Mouse (Mus musculus) layer of hippocampus, adult 2 months (tissue): ENCODE results near the gene Slc25a1. TPM values are rescaled to one million over a fixed set of nuclear protein-coding genes. Genes with fewer than 3 reads are reported as not detected.

Experiments used
- DNase-seq, 2 experiments: peaks; one replicate each; pipeline ENCODE4 v3.0.0; 2022; ENCODE audit warnings: low spot score in 2 of 2
- H3K27ac ChIP-seq: fragments of 200-600 bp; 2 replicates; pipeline ENCODE4 v1.8.1; 2022
- H3K4me3 ChIP-seq: fragments of 200-600 bp; 2 replicates; pipeline ENCODE4 v1.8.1; 2022; ENCODE audit warnings: mild to moderate bottlenecking
- CTCF ChIP-seq: fragments of 200-600 bp; conservative IDR thresholded peaks from 2 replicates; pipeline ENCODE4 v1.8.1; 2022; ENCODE audit warnings: antibody characterized with exemption, mild to moderate bottlenecking, moderate library complexity
- total RNA-seq, 2 experiments: library from RNA; stranded (reverse); gene quantifications; 2 replicates each; pipeline ENCODE4 v1.2.3; 2021

Gene Slc25a1
- total RNA-seq, 2 experiments from 2014 or later: 42.2 to 45.6 TPM

DNA sequence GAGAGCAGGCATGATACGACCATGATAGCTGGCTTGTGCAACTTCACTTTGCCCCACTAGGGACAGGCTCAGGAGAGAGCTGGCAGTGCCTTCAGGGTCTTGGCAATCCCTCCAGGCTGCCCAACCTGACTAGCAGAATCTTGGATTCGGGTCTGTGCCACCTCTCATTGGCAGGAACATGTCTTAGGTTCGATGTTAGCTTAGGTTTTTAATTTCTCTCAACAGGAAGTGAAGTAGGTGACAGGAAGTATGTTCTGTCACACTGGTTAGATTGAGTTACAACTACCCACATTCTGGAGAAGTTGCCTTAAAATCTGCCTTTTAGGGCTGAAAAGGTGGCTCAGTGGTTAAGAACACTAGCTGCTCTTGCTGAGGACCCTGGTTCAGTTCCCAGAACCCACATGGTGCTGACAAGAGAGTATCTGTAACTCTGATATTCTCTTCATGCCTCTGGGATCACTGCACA is 6.5 kb upstream of the Slc25a1 start:
- no peak; the same call in 1 of the 2 replicates for TF ChIP-seq CTCF
- Histone ChIP-seq H3K4me3 (no peak overlapping the region), H3K27ac (no peak overlapping the region)
- DNase-seq: no peak

DNA sequence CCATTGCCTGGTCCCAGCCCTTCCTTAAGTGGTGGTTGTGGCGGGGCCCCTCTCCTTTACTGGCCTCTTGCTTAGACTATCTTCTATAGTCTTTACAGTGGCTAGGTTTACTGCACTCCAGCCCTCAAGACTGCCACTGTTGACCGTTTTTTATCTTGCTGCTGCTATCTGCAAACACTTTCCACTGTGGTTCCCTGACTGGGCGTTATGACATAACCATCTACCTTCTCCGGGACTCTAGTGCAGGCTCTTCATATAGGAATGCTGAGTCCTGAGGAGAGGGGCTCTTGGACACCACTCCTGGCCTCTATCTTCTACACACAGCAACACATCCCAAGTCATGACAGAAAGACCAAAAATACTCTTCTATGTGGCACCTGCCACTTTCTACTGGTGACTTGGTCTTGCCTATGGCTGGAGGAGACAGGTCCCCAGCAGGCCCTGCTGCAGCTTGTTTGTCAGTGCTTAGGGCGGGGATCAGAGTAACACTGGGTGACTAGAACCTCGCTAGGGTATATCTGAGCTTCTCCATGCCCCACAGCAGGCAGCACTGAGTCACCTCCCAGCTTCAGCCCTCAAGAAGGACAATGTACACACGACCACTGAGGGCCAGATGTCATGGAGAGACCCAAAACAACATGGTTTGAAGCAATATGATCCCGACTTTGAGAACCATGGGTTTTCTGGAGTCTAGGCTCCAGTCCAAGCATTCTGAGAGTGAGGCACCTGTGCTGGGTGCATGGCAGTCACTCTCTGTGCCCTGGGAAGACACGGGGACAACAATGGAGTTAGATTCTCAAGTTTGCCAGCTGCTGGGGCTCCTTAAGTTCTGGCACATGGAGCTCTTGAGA is 5.8 kb upstream of the Slc25a1 start:
- H3K27ac ChIP-seq: no peak overlapping the region
- DNase-seq: no peak
- TF ChIP-seq CTCF: no peak
- no peak overlapping the region for H3K4me3 ChIP-seq

GRCm38 (mm10) chr16:17931906-17932460 is 4.0 kb upstream of the Slc25a1 start:
- Histone ChIP-seq H3K27ac (no peak overlapping the region), H3K4me3 (no peak overlapping the region)
- no peak for TF ChIP-seq CTCF
- no peak for DNase-seq

DNA sequence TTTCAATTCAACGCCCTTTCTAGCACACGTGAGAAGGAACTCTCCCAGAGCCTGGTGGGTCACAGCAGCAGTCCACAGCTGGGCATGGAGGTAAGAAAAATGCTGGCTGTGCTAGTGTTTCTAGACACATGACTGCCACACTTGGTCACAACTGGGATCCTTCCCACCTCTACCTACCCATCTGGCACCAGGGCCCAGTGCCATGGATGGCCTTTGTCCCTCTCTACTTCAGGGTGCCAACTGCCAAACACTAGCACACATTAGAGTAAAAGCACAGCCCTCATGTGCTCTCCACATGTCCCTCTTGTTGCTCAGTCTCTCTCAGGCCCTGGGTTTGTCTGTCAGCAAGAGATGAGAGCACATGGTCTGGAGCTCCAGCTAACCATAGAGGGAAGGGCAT is 1.6 kb upstream of the Slc25a1 start:
- no peak for TF ChIP-seq CTCF
- no peak for DNase-seq
- Histone ChIP-seq H3K4me3 (no peak overlapping the region), H3K27ac (no peak overlapping the region)

DNA sequence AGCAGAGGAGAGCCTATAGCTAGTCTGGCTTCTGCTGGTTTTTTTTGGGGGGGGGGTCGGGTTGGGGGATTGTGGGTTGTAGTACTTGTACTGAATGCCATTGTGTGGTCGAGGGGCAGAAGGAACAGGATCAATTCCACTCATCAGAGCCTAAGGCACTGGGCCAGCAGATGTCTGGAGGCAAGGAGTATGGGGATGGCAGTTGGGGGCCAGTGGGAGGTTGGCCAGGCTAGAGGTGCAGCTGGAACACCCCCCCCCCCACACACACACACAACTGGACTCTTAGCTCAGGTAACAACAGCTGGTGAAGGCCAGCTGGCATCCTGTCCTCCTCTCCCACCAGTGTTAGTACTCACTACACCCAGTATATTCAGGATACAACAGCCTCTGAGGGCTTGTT is 1.2 kb upstream of the Slc25a1 start:
- no peak overlapping the region for H3K4me3 ChIP-seq
- TF ChIP-seq CTCF: no peak
- H3K27ac ChIP-seq: peak overlapping the region; percentile 93; the same call in 1 of the 2 replicates
- DNase-seq: no peak

GRCm38 (mm10) chr16:17928627-17929104 is 647 bp upstream of the Slc25a1 start:
- DNase-seq: peak; percentile 50 to 63
- peak overlapping the region; percentile 95 for H3K4me3 ChIP-seq
- TF ChIP-seq CTCF: peak; percentile 84
- peak overlapping the region; percentile 93 for H3K27ac ChIP-seq

DNA sequence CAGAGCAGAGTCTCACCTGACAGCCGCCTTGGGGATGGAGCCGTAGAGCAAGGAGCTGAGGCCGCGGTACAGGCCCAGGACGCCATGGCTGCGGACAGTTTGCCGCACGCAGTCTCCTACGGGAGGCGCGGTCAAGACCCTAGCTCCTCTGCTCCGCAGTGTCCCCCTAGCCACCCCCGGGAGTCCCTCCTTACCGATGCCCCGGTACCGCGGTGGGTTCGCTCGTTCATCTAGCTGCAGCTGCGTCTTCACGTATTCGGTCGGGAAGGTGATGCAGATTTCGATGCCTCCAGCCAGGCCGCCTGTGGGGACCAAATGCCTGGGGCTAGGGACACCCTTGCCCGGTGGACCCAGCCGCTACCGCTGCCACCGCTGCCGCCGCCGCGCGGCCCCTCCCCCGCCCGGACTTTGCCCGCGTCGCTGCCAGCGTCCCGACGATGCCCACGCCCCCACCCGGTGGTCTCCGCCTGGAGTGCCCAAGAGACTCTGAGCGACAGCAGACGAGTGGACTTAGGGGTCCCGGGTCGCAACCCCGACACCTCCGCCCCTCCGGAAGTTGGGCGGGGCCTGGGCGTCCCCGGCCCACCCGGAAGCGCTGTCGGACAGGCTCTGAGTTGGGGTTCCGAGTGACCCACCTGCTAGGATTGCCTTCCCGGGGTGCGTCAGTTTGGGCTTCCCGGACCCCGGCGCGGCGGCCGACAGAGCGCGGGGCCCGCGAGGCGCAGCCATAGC is 502 bp downstream of the Slc25a1 start:
- Histone ChIP-seq H3K4me3 (peak overlapping the region; percentile 95), H3K27ac (peak overlapping the region; percentile 93)
- TF ChIP-seq CTCF: no peak
- no peak for DNase-seq

GRCm38 (mm10) chr16:17922163-17922538 is 5.9 kb downstream of the Slc25a1 start:
- DNase-seq: no peak
- TF ChIP-seq CTCF: no peak
- Histone ChIP-seq H3K4me3 (peak overlapping the region; percentile 87), H3K27ac (peak overlapping the region; percentile 91)

DNA sequence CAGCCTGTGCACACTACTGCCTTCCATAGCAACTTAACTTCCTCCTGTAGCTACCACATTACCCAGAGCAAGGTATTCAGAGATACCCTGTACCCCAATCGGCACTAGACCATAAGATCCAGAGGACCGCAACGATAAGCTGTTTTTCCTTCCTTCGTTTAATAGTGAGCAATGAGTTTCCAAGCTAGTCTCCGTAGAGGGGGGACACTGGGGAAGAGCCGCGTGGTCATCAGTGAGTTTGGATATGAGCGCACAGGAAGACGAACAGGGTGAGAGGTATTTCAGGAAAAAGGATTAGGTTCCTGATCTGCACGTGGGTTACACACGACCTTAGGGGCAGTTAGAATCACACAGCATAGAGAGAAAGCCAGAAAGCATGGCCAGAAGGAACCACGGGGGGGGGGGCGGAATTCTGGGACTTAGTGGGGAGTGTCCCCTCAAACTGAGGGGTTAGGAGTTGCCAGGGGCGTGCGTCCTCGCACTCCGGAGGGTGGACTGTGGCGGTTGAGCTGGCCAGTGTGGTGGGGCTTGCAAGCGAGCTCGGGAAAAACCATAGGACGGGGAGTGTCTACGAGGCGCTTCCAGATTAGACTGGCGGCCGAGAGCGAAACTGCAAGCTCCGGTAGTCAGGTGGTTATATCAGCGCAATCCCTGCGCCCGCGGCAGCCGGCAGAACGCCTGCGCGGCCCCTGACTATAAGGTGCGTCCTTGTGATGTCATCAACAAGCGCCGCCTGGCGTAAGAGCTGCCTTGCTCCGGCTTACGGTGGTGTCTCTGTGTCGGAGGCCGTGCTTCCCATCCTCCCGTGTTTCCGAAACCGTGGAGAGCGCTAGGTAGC is 6.5 kb downstream of the Slc25a1 start:
- peak; percentile 95 to 97 for DNase-seq
- peak overlapping the region; percentile 91 for H3K27ac ChIP-seq
- peak; percentile 86 for TF ChIP-seq CTCF
- H3K4me3 ChIP-seq: peak overlapping the region; percentile 87

DNA sequence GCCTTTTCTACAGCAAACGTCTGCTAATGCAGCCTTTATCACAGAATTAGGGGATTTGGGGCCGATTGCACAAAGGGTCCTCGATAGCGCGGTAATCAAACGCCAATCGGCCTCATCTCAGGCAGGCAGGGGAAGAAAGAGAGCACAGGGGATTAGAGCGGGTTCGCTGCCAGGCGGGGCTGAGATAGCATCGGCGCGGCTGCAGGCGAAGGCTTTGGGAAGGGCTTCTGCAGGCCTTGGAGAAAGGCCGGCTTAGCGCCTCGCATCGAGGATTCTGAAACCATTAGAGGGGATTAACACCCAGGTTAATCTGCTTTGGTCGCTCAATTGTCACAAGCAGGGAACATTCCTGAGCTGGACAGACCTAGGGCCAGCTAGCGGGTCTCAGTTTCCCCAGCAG is 7.4 kb downstream of the Slc25a1 start:
- H3K27ac ChIP-seq: no peak overlapping the region
- no peak for DNase-seq
- no peak for TF ChIP-seq CTCF
- H3K4me3 ChIP-seq: no peak overlapping the region

- DNase-seq: no peak
- TF ChIP-seq CTCF: no peak
- Histone ChIP-seq H3K4me3 (peak within 1 kb of the TSS; percentile 16), H3K27ac (no peak within 1 kb of the TSS)
These were observed 13.4 kb downstream of the Slc25a1 start, which contains the start of gene Gsc2 for GRCm38 (mm10) chr16:17914307-17915249. Gene Gsc2, minus strand, starts transcription at chr16:17915059.
